Mouse (Mus musculus): Measurements from ENCODE around the gene Map4k1.
"Not testable (repeated sequence)": the region's sequence is repeated elsewhere in the genome, so short reads cannot be mapped to it uniquely, and the experiment has no call there.

The Map4k1 gene

GRCm38 (mm10) chr7:28955295-28955897, 26.5 kb upstream of the Map4k1 start:
- in situ Hi-C loops (cut with MboI, MseI): no loop called here

GRCm38 (mm10) chr7:28956270-28956669, 25.6 kb upstream of the Map4k1 start:
- in situ Hi-C loops (cut with MboI, MseI): no loop called here

- in situ Hi-C loops (cut with MboI, MseI): no loop called here
Observed at GRCm38 (mm10) chr7:28957286-28957685, 24.6 kb upstream of the Map4k1 start.

- in situ Hi-C loops (cut with MboI, MseI): no loop called here
Observed at GRCm38 (mm10) chr7:28957997-28958725, 23.7 kb upstream of the Map4k1 start.

- in situ Hi-C loops (cut with MboI, MseI): no loop called here
Observed at GRCm38 (mm10) chr7:28958770-28959169, 23.1 kb upstream of the Map4k1 start.

- in situ Hi-C loops (cut with MboI, MseI): no loop called here
Observed at GRCm38 (mm10) chr7:28959505-28960045, 22.3 kb upstream of the Map4k1 start.

GRCm38 (mm10) chr7:28960354-28961046, 21.4 kb upstream of the Map4k1 start:
- in situ Hi-C loops (cut with MboI, MseI): no loop called here

GRCm38 (mm10) chr7:28961584-28961926, 20.3 kb upstream of the Map4k1 start:
- in situ Hi-C loops (cut with MboI, MseI): no loop called here

- in situ Hi-C loops (cut with MboI, MseI): no loop called here
Observed at GRCm38 (mm10) chr7:28961927-28962670, 19.8 kb upstream of the Map4k1 start, which contains the start of gene Actn4. Actn4 (minus strand) TSS chr7:28962340.

- in situ Hi-C loops (cut with MboI, MseI): no loop called here
Observed at GRCm38 (mm10) chr7:28963399-28963923, 18.4 kb upstream of the Map4k1 start.

- in situ Hi-C loops (cut with MboI, MseI): no loop called here
Observed at GRCm38 (mm10) chr7:28965346-28965840, 16.5 kb upstream of the Map4k1 start.

- in situ Hi-C loops (cut with MboI, MseI): no loop called here
Observed at GRCm38 (mm10) chr7:28966181-28966580, 15.7 kb upstream of the Map4k1 start.

GRCm38 (mm10) chr7:28966751-28967505, 14.9 kb upstream of the Map4k1 start:
- in situ Hi-C loops (cut with MboI, MseI): no loop called here

- in situ Hi-C loops (cut with MboI, MseI): not testable (repeated sequence)
Observed at GRCm38 (mm10) chr7:28968120-28968519, 13.7 kb upstream of the Map4k1 start.

GRCm38 (mm10) chr7:28969271-28969670, 12.6 kb upstream of the Map4k1 start:
- in situ Hi-C loops (cut with MboI, MseI): no loop called here

- in situ Hi-C loops (cut with MboI, MseI): no loop called here
Observed at GRCm38 (mm10) chr7:28969672-28970394, 12.0 kb upstream of the Map4k1 start.

GRCm38 (mm10) chr7:28971029-28971428, 10.8 kb upstream of the Map4k1 start:
- in situ Hi-C loops (cut with MboI, MseI): no loop called here

- in situ Hi-C loops (cut with MboI, MseI): no loop called here
Observed at GRCm38 (mm10) chr7:28971770-28972269, 10.0 kb upstream of the Map4k1 start.

GRCm38 (mm10) chr7:28972542-28972985, 9.3 kb upstream of the Map4k1 start:
- in situ Hi-C loops (cut with MboI, MseI): no loop called here

- in situ Hi-C loops (cut with MboI, MseI): no loop called here
Observed at GRCm38 (mm10) chr7:28973025-28973424, 8.8 kb upstream of the Map4k1 start.

Measured in T-helper 1 cell (primary cell).